Mouse (Mus musculus) embryonic fibroblast, embryonic 13.5 days (primary cell): ENCODE measurements around the gene Adgrf1.

Source experiments
- CTCF ChIP-seq: IDR thresholded peaks from 2 replicates; pipeline ENCODE4 v1.5.1; 2011; ENCODE audit warnings: mild to moderate bottlenecking, control low read depth, low read length, moderate library complexity, borderline replicate concordance; ENCODE audit not compliant: insufficient read depth
- POLR2A ChIP-seq: IDR thresholded peaks from 2 replicates; pipeline ENCODE4 v1.6.1; 2011; ENCODE audit warnings: low read depth, mild to moderate bottlenecking, control low read depth, low read length, moderate library complexity

- no peak for TF ChIP-seq POLR2A
- TF ChIP-seq CTCF, result no peak
These were observed 95.2 kb downstream of the Adgrf1 start for GRCm38 (mm10) chr17:43365297-43365696.
